Mouse (Mus musculus): ENCODE measurements around the gene Metap2.

- TF ChIP-seq CTCF (IDR thresholded peaks at IDR 0.05; ENCODE audit: low read depth, low read length) (no peak), POLR2A (IDR thresholded peaks at IDR 0.05; ENCODE audit: borderline replicate concordance, low read depth, low read length) (no peak)
Measured at GRCm38 (mm10) chr10:93912136-93912855, 15.4 kb upstream of the Metap2 start.
